Mouse (Mus musculus) embryonic facial prominence, embryonic 14.5 days (tissue): ENCODE data around the gene Tpx2. TPM values are rescaled to one million over a fixed set of nuclear protein-coding genes. Genes with fewer than 3 reads are reported as not detected.

Source experiments
- ATAC-seq: fragments of 200-750 bp; cut with Nextera tagmentation; 2 replicates; pipeline ENCODE4 v1.8.0; 2017; ENCODE audit warnings: low read depth, moderate number of reproducible peaks, moderate TSS enrichment
- DNase-seq: peaks from one replicate; pipeline ENCODE4 v3.0.0-alpha.2; 2015; ENCODE audit warnings: low spot score
- H3K27ac ChIP-seq: fragments of 300-500 bp; sonication (generic); replicated peaks from 2 replicates; pipeline ENCODE4 v1.5.1; 2014; ENCODE audit warnings: low read depth, mild to moderate bottlenecking, low read length, moderate library complexity
- H3K27me3 ChIP-seq: fragments of 300-500 bp; sonication (generic); replicated peaks from 2 replicates; pipeline ENCODE4 v1.6.1; 2014; ENCODE audit warnings: low read length; ENCODE audit not compliant: control insufficient read depth, insufficient read depth
- H3K36me3 ChIP-seq: fragments of 300-500 bp; sonication (generic); 2 replicates; pipeline ENCODE4 v1.6.1; 2014; ENCODE audit warnings: low read length, mixed read lengths; ENCODE audit not compliant: control insufficient read depth, insufficient read depth
- H3K4me1 ChIP-seq: fragments of 300-500 bp; sonication (generic); 2 replicates; pipeline ENCODE4 v1.6.1; 2014; ENCODE audit warnings: antibody characterized with exemption, low read length; ENCODE audit not compliant: control insufficient read depth, insufficient read depth
- H3K4me2 ChIP-seq: fragments of 300-500 bp; sonication (generic); 2 replicates; pipeline ENCODE4 v1.6.1; 2014; ENCODE audit warnings: low read depth, mild to moderate bottlenecking, low read length, moderate library complexity, mixed read lengths
- H3K4me3 ChIP-seq: fragments of 300-500 bp; sonication (generic); 2 replicates; pipeline ENCODE4 v1.5.1; 2014; ENCODE audit warnings: low read depth, mild to moderate bottlenecking, low read length
- H3K9ac ChIP-seq: fragments of 300-500 bp; sonication (generic); 2 replicates; pipeline ENCODE4 v1.6.1; 2014; ENCODE audit warnings: low read depth, mild to moderate bottlenecking, low read length, moderate library complexity, mixed read lengths
- H3K9me3 ChIP-seq: fragments of 300-500 bp; sonication (generic); 2 replicates; pipeline ENCODE4 v1.6.1; 2016; ENCODE audit warnings: low read length; ENCODE audit not compliant: control insufficient read depth
- WGBS: fragments of 180-500 bp; shearing (Covaris S2); extraction: QIAGEN DNeasy Blood & Tissue Kit; methylation state at CpG from one replicate; pipeline ENCODE4 v1.1.7; 2014; 5-methylcytosine and 5-hydroxymethylcytosine counted together
- microRNA-seq: library from miRNA; unstranded; fragments of <30 nt; microRNA quantifications from one replicate; pipeline ENCODE4, GENCODE M21; 2016; ENCODE audit warnings: borderline number of aligned reads
- polyA plus RNA-seq: library from polyadenylated mRNA; unstranded; fragments of >200 nt; fragmentation: Nextera tagmentation; extraction: Ambion mirVana; gene quantifications from 2 replicates; pipeline ENCODE4 v1.2.1, GENCODE M21; 2014

The Tpx2 gene
- polyA plus RNA-seq, 1 experiment from 2014 or later = 69.3 TPM

DNA sequence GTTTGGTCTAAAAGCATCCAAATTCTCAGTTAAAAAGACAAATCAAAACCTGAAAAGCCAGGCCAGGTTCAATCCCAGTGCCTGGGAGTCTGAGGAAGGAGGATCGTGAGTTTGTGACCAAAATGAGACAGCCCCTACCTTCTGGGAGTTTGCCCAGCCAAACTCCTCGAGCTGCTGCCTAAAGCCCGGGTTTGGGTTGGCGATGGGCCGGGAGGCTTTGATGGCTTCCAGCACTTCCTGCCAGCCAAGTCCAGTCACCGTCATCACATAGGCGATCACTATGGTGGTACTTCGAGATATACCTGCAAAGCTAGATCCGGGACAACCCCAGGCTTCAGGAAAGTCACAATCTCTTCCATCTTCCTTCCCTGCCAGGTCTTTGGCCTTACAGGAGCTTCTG lies 96.2 kb downstream of the Tpx2 start:
- Histone ChIP-seq H3K4me2 (no peak overlapping the region), H3K36me3 (no peaks in the 10 kb centered on the region), H3K9ac (no peak overlapping the region), H3K4me3 (no peak overlapping the region), H3K27ac (no peak overlapping the region), H3K4me1 (no peaks in the 10 kb centered on the region; the same call in 1 of the 2 replicates), H3K27me3 (peaks cover 67% of the 10 kb centered on the region), H3K9me3 (no peaks in the 10 kb centered on the region)
- 54% methylated on average over 9 of the region's 9 CpGs for WGBS
- ATAC-seq (no peak), DNase-seq (no peak)

Small RNA genes within 50 kb of the gene (microRNA-seq; reads per million reads assigned to microRNA genes)
- gene Mir5622 = 1.2 reads per million

Other genes with a start within 250 kb of the Tpx2 start
- not detected in 2 replicates for gene Defb45, start 248.6 kb upstream of the Tpx2 start, polyA plus RNA-seq
- not detected in 2 replicates for gene Defb36, start 243.6 kb upstream of the Tpx2 start, polyA plus RNA-seq
- gene Defb25, start 224.9 kb upstream of the Tpx2 start, polyA plus RNA-seq = 2.3 and 2.7 TPM in 2 replicates
- gene Rem1, start 221.0 kb upstream of the Tpx2 start, polyA plus RNA-seq = 4.7 and 7.0 TPM in 2 replicates
- 122 and 134 TPM in 2 replicates for gene H13, start 178.5 kb upstream of the Tpx2 start, polyA plus RNA-seq
- 26.7 and 30.2 TPM in 2 replicates for gene Mcts2, start 160.9 kb upstream of the Tpx2 start, polyA plus RNA-seq
- 128 and 138 TPM in 2 replicates for gene Id1, start 111.7 kb upstream of the Tpx2 start, polyA plus RNA-seq
- gene Cox4i2, start 93.8 kb upstream of the Tpx2 start, polyA plus RNA-seq = 19.1 and 27.0 TPM in 2 replicates
- 77.3 and 86.7 TPM in 2 replicates for gene Bcl2l1, start 16.2 kb upstream of the Tpx2 start, polyA plus RNA-seq
- gene Mylk2, start 63.4 kb downstream of the Tpx2 start, polyA plus RNA-seq = 0.51 and 1.3 TPM in 2 replicates
- gene Foxs1, start 85.2 kb downstream of the Tpx2 start, polyA plus RNA-seq = 3.7 and 4.3 TPM in 2 replicates
- 0.59 and 1.4 TPM in 2 replicates for gene Dusp15, start 103.7 kb downstream of the Tpx2 start, polyA plus RNA-seq
- 1.1 and 1.2 TPM in 2 replicates for gene Ttll9, start 114.5 kb downstream of the Tpx2 start, polyA plus RNA-seq
- gene Pdrg1, start 167.5 kb downstream of the Tpx2 start, polyA plus RNA-seq = 88.8 and 91.4 TPM in 2 replicates
- gene Xkr7, start 183.9 kb downstream of the Tpx2 start, polyA plus RNA-seq = 0.06 and 0.07 TPM in 2 replicates
- 2.7 and 2.9 TPM in 2 replicates for gene Ccm2l, start 218.0 kb downstream of the Tpx2 start, polyA plus RNA-seq